Mouse (Mus musculus) olfactory bulb, adult 2 months (tissue): ENCODE results near the gene Car10. TPM values are rescaled to one million over a fixed set of nuclear protein-coding genes. Genes with fewer than 3 reads are reported as not detected.

Source experiments
- H3K27ac ChIP-seq: fragments of 200-500 bp; 2 replicates; pipeline ENCODE4 v1.5.1; 2012; ENCODE audit warnings: low read depth, low read length; ENCODE audit not compliant: insufficient read depth
- H3K4me1 ChIP-seq: fragments of 200-500 bp; 2 replicates; pipeline ENCODE4 v1.6.1; 2012; ENCODE audit warnings: low read length; ENCODE audit not compliant: control insufficient read depth, insufficient read depth
- H3K4me3 ChIP-seq: fragments of 200-500 bp; 2 replicates; pipeline ENCODE4 v1.5.1; 2012; ENCODE audit warnings: mild to moderate bottlenecking, low read depth, low read length, moderate library complexity; ENCODE audit not compliant: insufficient read depth
- CTCF ChIP-seq: fragments of 200-500 bp; IDR thresholded peaks from 2 replicates; pipeline ENCODE4 v1.5.1; 2012; ENCODE audit warnings: low read depth, mild to moderate bottlenecking, low read length, moderate library complexity; ENCODE audit not compliant: insufficient read depth
- POLR2A ChIP-seq: fragments of 200-500 bp; IDR thresholded peaks from 2 replicates; pipeline ENCODE4 v1.6.1; 2012; ENCODE audit warnings: mild to moderate bottlenecking, low read depth, low read length, moderate library complexity; ENCODE audit not compliant: insufficient read depth
- WGBS: fragments of 180-500 bp; shearing (Covaris S2); methylation state at CpG from one replicate; pipeline ENCODE4 v1.1.7; 2018; 5-methylcytosine and 5-hydroxymethylcytosine counted together
- polyA plus RNA-seq: library from polyadenylated mRNA; stranded (reverse); fragments of >200 nt; gene quantifications from 2 replicates; pipeline ENCODE4 v1.2.4, GENCODE M21; 2012; ENCODE audit warnings: low replicate concordance; ENCODE audit not compliant: missing spikeins, insufficient read depth, insufficient read length

Gene Car10
- polyA plus RNA-seq, 1 experiment = not detected

DNA sequence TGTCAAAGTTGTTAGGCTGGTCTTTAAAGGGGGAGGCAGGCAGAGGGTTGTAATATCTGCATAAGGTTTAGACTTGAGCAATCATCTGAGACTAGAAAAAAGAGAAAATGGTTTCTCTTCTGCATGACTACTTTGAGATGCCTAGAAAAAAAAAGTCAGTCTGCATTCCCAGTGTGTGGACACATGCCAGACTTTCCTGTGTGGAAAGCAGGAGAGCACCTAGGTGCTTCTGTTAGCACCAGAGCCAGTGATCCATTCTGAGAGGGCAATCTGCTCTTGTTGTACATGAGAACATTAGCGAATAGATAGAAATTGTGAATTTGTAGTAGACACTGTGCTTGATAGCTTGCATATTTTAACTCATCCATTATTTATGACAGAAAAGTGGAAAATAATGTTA lies 40.0 kb downstream of the Car10 start:
- H3K4me3 ChIP-seq = no peak overlapping the region
- no peak for TF ChIP-seq CTCF
- TF ChIP-seq POLR2A = no peak
- no peak overlapping the region for H3K27ac ChIP-seq
- 96% methylated on average over 1 of the region's 1 CpGs for WGBS
- H3K4me1 ChIP-seq = no peaks in the 10 kb centered on the region

DNA sequence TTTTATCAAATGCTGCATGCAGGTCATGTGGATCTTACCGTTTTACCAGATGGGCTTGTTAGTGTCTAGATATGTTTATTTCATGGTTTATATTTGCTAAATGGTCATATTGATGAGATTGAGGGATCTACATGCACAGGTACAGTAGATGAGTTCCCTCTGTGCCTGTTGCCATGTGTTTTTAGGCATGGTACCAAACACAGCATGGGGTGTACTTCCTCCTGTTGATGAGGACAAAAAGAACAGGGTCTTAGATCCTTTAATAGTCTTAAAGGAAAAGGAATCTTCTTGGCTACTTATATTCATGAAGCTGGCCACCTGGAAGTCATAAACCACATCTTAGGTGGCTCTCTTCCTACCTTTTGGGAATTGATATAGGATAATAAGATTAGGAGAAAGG lies 43.9 kb downstream of the Car10 start:
- no peaks in the 10 kb centered on the region for H3K4me1 ChIP-seq
- 80% methylated on average over 1 of the region's 1 CpGs for WGBS
- no peak overlapping the region for H3K4me3 ChIP-seq
- H3K27ac ChIP-seq = no peak overlapping the region
- TF ChIP-seq POLR2A (no peak), CTCF (no peak)

DNA sequence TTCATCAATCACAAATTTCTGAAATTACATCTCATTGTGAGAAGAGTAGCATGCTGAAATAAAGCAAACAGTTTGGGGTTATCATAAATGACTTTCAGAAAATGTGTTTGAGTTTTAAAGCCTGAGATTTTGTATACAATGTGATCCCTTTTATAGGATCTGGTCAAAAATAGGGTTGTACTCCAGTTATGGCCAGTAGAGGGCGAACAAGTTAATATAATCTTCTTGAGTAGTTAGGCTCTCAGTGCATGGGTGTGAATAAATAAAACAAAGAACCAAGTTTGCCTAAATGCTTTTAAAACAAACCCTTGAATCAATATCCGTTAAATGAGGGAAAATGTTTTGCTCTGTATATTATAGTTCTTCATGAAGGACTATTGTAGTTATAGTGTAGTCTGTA lies 46.7 kb downstream of the Car10 start:
- WGBS = 6% methylated on average over 2 of the region's 2 CpGs
- no peaks in the 10 kb centered on the region for H3K4me1 ChIP-seq
- no peak overlapping the region for H3K27ac ChIP-seq
- no peak for TF ChIP-seq CTCF
- TF ChIP-seq POLR2A = no peak
- H3K4me3 ChIP-seq = no peak overlapping the region

DNA sequence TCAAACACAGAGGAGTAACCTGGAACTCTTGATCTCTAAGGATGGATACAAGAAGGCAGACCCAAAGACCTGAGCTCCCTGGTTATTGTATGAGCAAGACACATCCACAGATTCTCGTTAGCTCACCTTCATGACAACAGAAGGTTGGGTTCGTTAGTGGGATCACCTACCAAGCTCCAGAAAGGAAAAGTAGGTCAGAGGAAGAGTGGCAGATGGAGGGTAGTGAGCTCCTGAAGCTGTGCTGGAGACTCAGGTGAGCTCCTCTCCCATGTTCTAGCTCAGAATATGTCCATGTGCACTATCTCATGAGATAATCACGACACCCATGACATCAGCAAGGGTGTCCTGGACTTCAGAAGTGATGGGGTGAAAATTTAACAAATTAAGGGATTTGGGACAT lies 57.1 kb downstream of the Car10 start:
- no peak for TF ChIP-seq POLR2A
- no peak for TF ChIP-seq CTCF
- H3K27ac ChIP-seq = no peak overlapping the region
- 70% methylated on average over 3 of the region's 3 CpGs for WGBS

DNA sequence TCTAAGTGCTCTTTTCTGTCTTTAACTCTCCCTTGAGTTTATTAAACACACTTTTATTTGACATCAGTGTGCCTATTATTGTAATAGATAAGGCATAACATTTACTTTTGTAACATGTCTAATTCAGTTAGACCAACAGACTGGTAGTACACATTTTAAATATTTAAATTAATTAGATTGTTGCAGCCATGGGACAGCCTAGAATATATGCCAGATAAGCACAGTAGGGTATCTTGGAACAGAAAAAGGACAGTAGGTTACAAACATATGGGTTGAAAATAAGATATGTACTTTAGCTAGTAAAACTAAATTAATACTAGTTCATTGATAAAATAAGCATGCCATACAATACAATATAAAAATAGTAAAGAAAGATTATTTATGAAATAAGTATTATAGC lies 74.6 kb downstream of the Car10 start:
- no peaks in the 10 kb centered on the region for H3K4me1 ChIP-seq
- TF ChIP-seq POLR2A (no peak), CTCF (no peak)
- no peak overlapping the region for H3K4me3 ChIP-seq
- H3K27ac ChIP-seq = no peak overlapping the region

More for the DNA sequence above, 57.1 kb downstream of the Car10 start:
- H3K4me1 ChIP-seq = no peaks in the 10 kb centered on the region
- H3K4me3 ChIP-seq = no peak overlapping the region

DNA sequence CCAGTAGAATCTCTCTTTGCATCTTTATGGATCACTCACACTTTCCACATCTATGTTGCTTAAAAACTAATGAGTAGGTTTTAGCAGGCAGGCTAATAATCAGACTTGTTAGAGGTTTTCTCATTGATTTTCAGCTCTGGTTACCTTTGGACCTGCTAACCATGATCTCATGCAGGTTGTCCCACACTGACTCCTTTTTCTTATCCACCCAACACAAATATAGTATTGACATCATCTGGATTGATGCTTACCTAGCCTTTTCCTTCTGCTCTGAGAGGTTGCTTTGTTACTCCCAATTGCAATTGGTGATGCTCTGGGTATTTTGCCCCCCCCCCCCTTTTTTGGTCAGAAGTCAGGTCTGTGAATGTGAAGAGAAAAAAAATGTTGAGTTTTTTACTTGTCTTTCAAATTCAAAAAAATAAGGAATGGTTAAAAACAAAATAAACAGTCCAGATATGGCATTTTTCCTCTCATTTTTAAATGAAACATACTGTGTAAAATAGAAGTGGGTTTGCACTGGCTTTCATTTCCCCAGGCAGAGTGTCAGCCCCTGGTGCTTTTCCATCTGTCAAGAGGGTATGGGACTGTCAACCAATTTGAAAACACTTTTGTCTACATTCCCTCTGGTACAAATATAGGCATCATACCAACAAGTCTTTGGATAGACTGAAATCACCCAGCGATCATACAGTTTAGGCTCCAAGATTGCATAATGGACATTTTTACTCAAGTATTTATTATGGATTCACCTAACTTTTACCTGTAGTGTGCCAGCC lies 75.9 kb downstream of the Car10 start:
- H3K27ac ChIP-seq = no peak overlapping the region
- H3K4me3 ChIP-seq = no peak overlapping the region
- 96% methylated on average over 1 of the region's 1 CpGs for WGBS
- no peaks in the 10 kb centered on the region for H3K4me1 ChIP-seq
- TF ChIP-seq CTCF (no peak), POLR2A (no peak)

DNA sequence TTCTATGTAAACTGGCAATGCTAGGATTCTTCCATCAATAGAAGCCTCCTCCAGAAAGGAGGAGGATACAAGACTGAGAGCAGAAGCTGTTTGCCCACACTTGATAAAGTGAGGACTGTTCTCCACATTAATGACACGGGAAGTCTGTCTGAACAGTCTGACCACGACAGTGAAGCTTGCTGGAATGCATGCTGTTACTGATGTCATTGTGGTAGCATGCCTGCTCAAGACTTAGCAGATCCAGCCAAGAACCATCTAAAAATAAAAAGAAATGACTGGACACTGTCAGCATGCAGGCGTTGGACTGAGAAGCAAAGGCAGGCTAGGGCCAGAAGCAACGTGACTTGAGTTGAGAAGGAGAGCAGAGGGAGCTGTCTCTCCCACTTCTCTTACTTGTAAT lies 87.6 kb downstream of the Car10 start:
- Histone ChIP-seq H3K27ac (no peak overlapping the region), H3K4me1 (no peaks in the 10 kb centered on the region), H3K4me3 (no peak overlapping the region)
- 64% methylated on average over 4 of the region's 4 CpGs for WGBS
- TF ChIP-seq CTCF (no peak), POLR2A (no peak)

DNA sequence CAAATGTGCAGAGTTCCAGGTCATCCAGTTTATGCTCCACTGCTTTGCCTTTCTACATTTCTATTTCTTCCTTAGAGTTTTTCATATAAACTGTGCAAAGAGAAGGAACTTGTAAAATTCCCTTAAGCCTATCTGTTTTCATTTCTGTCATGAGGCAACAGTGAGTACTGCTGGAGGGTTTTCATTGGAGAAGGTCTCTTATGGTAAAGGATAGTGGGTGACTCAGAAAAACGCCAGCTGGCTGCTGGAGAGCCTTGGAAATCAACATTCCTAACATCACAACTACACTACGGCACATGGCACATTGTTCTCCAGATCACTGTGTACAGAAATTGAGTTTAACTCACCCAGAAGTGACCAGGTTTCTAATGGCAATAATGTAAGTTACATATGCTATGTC lies 88.3 kb downstream of the Car10 start:
- H3K4me1 ChIP-seq = no peaks in the 10 kb centered on the region
- TF ChIP-seq CTCF (no peak), POLR2A (no peak)
- no peak overlapping the region for H3K27ac ChIP-seq
- 71% methylated on average over 2 of the region's 2 CpGs for WGBS
- no peak overlapping the region for H3K4me3 ChIP-seq

DNA sequence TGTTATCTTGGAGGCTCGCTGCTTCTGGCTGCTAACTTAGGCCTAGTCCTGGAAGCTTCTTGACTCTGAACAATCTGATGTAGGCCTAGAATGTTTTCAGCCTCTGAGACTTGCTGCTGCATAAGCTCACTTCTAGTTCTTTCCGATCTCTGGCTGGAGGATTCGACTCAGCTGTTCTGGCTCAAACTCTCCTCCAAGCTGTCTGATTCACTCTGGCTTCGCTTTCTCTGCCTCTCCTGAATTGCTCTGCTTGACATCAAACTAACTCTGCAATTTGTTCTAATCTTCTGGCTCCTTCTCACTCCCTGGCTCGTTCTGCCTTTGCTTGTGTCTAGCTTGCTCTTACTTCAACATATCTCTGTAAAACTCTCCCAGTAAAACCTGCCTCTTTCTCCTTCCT lies 90.8 kb downstream of the Car10 start:
- no peak overlapping the region for H3K4me3 ChIP-seq
- TF ChIP-seq CTCF (no peak), POLR2A (no peak)
- H3K4me1 ChIP-seq = no peaks in the 10 kb centered on the region
- WGBS = 57% methylated on average over 5 of the region's 5 CpGs
- H3K27ac ChIP-seq = no peak overlapping the region
